Mouse (Mus musculus) activated CD4-positive, CD25-positive, alpha-beta regulatory T cell, adult 4 months (primary cell): ENCODE data around the gene Gm21954. TPM values are rescaled to one million over a fixed set of nuclear protein-coding genes. Genes with fewer than 3 reads are reported as not detected.

Source experiments
- polyA plus RNA-seq, 2 experiments: library from polyadenylated mRNA; unstranded; fragments of 100-300 nt; shearing (Covaris generic); gene quantifications; one replicate each; pipeline ENCODE4 v1.2.1; 2017

The Gm21954 gene
- polyA plus RNA-seq, 2 experiments from 2014 or later: not detected

Other genes with a start within 250 kb of the Gm21954 start
- gene Dclk1, start 229.8 kb downstream of the Gm21954 start, polyA plus RNA-seq: under 1 TPM; 0.12 to 0.87 TPM